Comparison of ENCODE assay signal across 12 mouse cellular contexts in the genomic region with DNA sequence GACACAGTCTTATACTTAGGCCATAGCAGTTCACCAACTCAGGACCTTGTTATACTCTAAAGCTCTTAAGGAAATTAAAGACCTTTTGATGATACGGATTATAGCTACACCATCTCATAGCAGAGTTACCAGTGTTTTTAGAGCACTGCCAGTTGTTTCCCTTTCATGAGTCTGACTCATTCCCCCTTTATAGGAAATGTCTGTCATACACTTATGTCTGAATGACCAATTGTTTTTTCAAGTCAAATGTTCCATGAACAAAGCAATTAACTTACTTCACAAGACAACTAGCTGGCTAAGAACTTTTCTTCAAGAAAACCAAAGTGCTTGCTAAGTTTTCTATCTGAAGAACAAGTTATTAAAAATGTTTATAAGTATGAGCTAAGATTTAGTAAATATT. TPM values are rescaled to one million over a fixed set of nuclear protein-coding genes. Genes with fewer than 3 reads are reported as not detected.
A peak's percentile ranks its signal among the peaks of the same experiment; 100 is the strongest.
DNase-seq lines count a peak whose midpoint lies in the region; ATAC-seq and TF ChIP-seq lines count a peak whose summit lies in the region.
"Had no signal": no experiment of that assay in that cellular context is flagged by ENCODE, and none has a peak within 500 bp of the region (broad histone marks: within the 10 kb centered on the region; RNA-seq: fewer than 3 reads in every experiment).

No protein-coding gene starts in this region.

- peak overlapping the region; percentile 59 for H3K4me2 ChIP-seq in hindbrain, postnatal 0 days (ENCODE audit: low read depth, low read length)
- H3K4me2 ChIP-seq in hindbrain, embryonic 12.5 days (replicated peaks): no peak overlapping the region
- H3K4me2 ChIP-seq in liver, embryonic 14.5 days (ENCODE audit: low read depth): peak overlapping the region; percentile 96
- H3K4me2 ChIP-seq: forebrain, embryonic 12.5 days had no signal

- H3K4me3 ChIP-seq in hindbrain, postnatal 0 days (ENCODE audit: low read length): no peak overlapping the region
- H3K4me3 ChIP-seq in hindbrain, embryonic 12.5 days: no peak overlapping the region
- H3K4me3 ChIP-seq in liver, embryonic 14.5 days (ENCODE audit: insufficient read depth in 1 of 2, low read depth in 2 of 2, low read length in 2 of 2): peak overlapping the region in 1 of 2 experiments; percentile 80; a peak in 2 of 4 replicates
- H3K4me3 ChIP-seq: forebrain, embryonic 12.5 days had no signal

- TF ChIP-seq CTCF in hindbrain, postnatal 0 days (IDR thresholded peaks at IDR 0.05; ENCODE audit: low read depth): no peak
- no peak for TF ChIP-seq CTCF in liver, embryonic 14.5 days (IDR thresholded peaks at IDR 0.05; ENCODE audit: low read depth)

- no peak for TF ChIP-seq EP300 in liver, embryonic 14.5 days (IDR thresholded peaks at IDR 0.05; ENCODE audit: low read depth)

- H3K27me3 ChIP-seq in hindbrain, postnatal 0 days (ENCODE audit: insufficient read depth, low read length): no peaks in the 10 kb centered on the region
- H3K27me3 ChIP-seq in hindbrain, embryonic 12.5 days: no peaks in the 10 kb centered on the region
- no peaks in the 10 kb centered on the region for H3K27me3 ChIP-seq in liver, embryonic 14.5 days (ENCODE audit: control insufficient read depth, insufficient read depth, low read length)
- H3K27me3 ChIP-seq: forebrain, embryonic 12.5 days had no signal

- ATAC-seq in hindbrain, postnatal 0 days: no peak
- no peak for ATAC-seq in hindbrain, embryonic 12.5 days (ENCODE audit: low FRiP score)
- ATAC-seq in liver, embryonic 14.5 days (ENCODE audit: insufficient read depth): no peak

- H3K4me1 ChIP-seq in hindbrain, postnatal 0 days (ENCODE audit: insufficient read depth, low read length): peaks cover 13% of the 10 kb centered on the region
- H3K4me1 ChIP-seq in hindbrain, embryonic 12.5 days: peaks cover 17% of the 10 kb centered on the region
- H3K4me1 ChIP-seq in liver, embryonic 14.5 days (replicated peaks; ENCODE audit: control insufficient read depth in 2 of 2, insufficient read depth in 2 of 2, low read length in 1 of 2): peaks cover 29 to 33% of the 10 kb centered on the region in 2 experiments

- H3K9me3 ChIP-seq in hindbrain, postnatal 0 days (ENCODE audit: low read length): no peaks in the 10 kb centered on the region
- no peaks in the 10 kb centered on the region for H3K9me3 ChIP-seq in hindbrain, embryonic 12.5 days (replicated peaks)
- no peaks in the 10 kb centered on the region for H3K9me3 ChIP-seq in liver, embryonic 14.5 days (ENCODE audit: control insufficient read depth, low read length)
- H3K9me3 ChIP-seq: forebrain, embryonic 12.5 days; midbrain, embryonic 10.5 days had no signal

- no peak overlapping the region for H3K9ac ChIP-seq in hindbrain, postnatal 0 days (replicated peaks; ENCODE audit: low read length)
- H3K9ac ChIP-seq in hindbrain, embryonic 12.5 days: no peak overlapping the region
- peak overlapping the region; percentile 93 for H3K9ac ChIP-seq in liver, embryonic 14.5 days (replicated peaks)
- H3K9ac ChIP-seq: forebrain, embryonic 12.5 days had no signal

- peaks cover 7% of the 10 kb centered on the region; the same call in 1 of the 2 replicates for H3K36me3 ChIP-seq in hindbrain, postnatal 0 days (ENCODE audit: insufficient read depth, low read length)
- peaks cover 14% of the 10 kb centered on the region for H3K36me3 ChIP-seq in hindbrain, embryonic 12.5 days
- peaks cover 13% of the 10 kb centered on the region for H3K36me3 ChIP-seq in liver, embryonic 14.5 days (replicated peaks; ENCODE audit: control insufficient read depth, insufficient read depth, low read depth)

- WGBS in hindbrain, postnatal 0 days: 82% methylated on average over 1 of the region's 1 CpGs
- WGBS in hindbrain, embryonic 12.5 days: 93% methylated on average over 1 of the region's 1 CpGs
- 82% methylated on average over 1 of the region's 1 CpGs for WGBS in liver, embryonic 14.5 days (ENCODE audit: insufficient replicate concordance)

- no peak overlapping the region for H3K27ac ChIP-seq in hindbrain, postnatal 0 days
- no peak overlapping the region for H3K27ac ChIP-seq in hindbrain, embryonic 12.5 days
- H3K27ac ChIP-seq in liver, embryonic 14.5 days: no peak overlapping the region
- H3K27ac ChIP-seq: forebrain, embryonic 12.5 days; midbrain, embryonic 10.5 days had no signal

- no peak for DNase-seq in hindbrain, postnatal 0 days (ENCODE audit: low spot score)
- DNase-seq in 3T3-L1 (ENCODE audit: low read depth, low spot score): peak; percentile 81
- peak; percentile 36 for DNase-seq in CD4-positive helper T cell, adult 2 months (ENCODE audit: low read depth, low spot score)
- no peak for DNase-seq in liver, embryonic 14.5 days (ENCODE audit: low read depth in 3 of 3, low spot score in 3 of 3)
- DNase-seq in cerebellum, adult 8-10 months: no peak
- DNase-seq in adrenal gland, postnatal 25 days: no peak
- DNase-seq: gastrocnemius, postnatal 25 days had no signal

RNA-seq across cellular contexts. Expression of a gene that starts 2.9 kb away (rescaled TPM):
- 23.2 and 35.6 TPM in 2 replicates for total RNA-seq in hindbrain, postnatal 0 days (2014; rRNA removed)
- polyA plus RNA-seq in hindbrain, postnatal 0 days (2015; fragmentation: Nextera tagmentation; extraction: Ambion mirVana): 76.6 and 81.2 TPM in 2 replicates
- polyA plus RNA-seq in hindbrain, embryonic 12.5 days (2016; fragmentation: Nextera tagmentation; extraction: Ambion mirVana): 71.0 and 74.0 TPM in 2 replicates
- polyA plus RNA-seq in liver, embryonic 14.5 days (2012; rRNA removed): 20.1 and 20.9 TPM in 2 replicates
- polyA plus RNA-seq in liver, embryonic 14.5 days (2014; fragmentation: Nextera tagmentation; extraction: Ambion mirVana): 15.1 and 15.6 TPM in 2 replicates
- total RNA-seq in adrenal gland, postnatal 25 days (2021): 66.9 and 85.4 TPM in 2 replicates

RNA-seq across cellular contexts. Expression of a gene that starts 27.3 kb away (rescaled TPM):
- total RNA-seq in hindbrain, postnatal 0 days (2014; rRNA removed): 1.2 TPM in 1 of 2 replicates, not detected in the other
- 0.66 and 1.1 TPM in 2 replicates for polyA plus RNA-seq in hindbrain, postnatal 0 days (2015; fragmentation: Nextera tagmentation; extraction: Ambion mirVana)
- not detected in 2 replicates for polyA plus RNA-seq in hindbrain, embryonic 12.5 days (2016; fragmentation: Nextera tagmentation; extraction: Ambion mirVana)
- polyA plus RNA-seq in liver, embryonic 14.5 days (2012; rRNA removed): not detected in 2 replicates
- polyA plus RNA-seq in liver, embryonic 14.5 days (2014; fragmentation: Nextera tagmentation; extraction: Ambion mirVana): not detected in 2 replicates
- not detected in 2 replicates for total RNA-seq in adrenal gland, postnatal 25 days (2021)
- total RNA-seq: gastrocnemius, postnatal 25 days; left cerebral cortex, postnatal 14 days had no signal
- polyA plus RNA-seq: forebrain, embryonic 12.5 days; kidney, embryonic 16.5 days; midbrain, embryonic 10.5 days had no signal

Comparison
In these comparisons a context has a peak if more than half of its experiments do, and no peak if none do; other contexts are left out.
1. DNase-seq: peak in 3T3-L1 (single experiment) and CD4-positive helper T cell, adult 2 months (single experiment); none in hindbrain, postnatal 0 days (single experiment), liver, embryonic 14.5 days (0 of 3), cerebellum, adult 8-10 months (single experiment) and adrenal gland, postnatal 25 days (single experiment).